Mouse (Mus musculus) brain, embryonic 14.5 days (tissue): ENCODE results near the gene Dll1.

Source experiments
- CTCF ChIP-seq: fragments of 200-500 bp; IDR thresholded peaks from 2 replicates; pipeline ENCODE4 v1.5.1; 2012; ENCODE audit warnings: inconsistent platforms, mild to moderate bottlenecking, moderate library complexity, borderline replicate concordance; ENCODE audit not compliant: insufficient read depth, insufficient read length; ENCODE audit errors: extremely low read depth
- POLR2A ChIP-seq: fragments of 200-500 bp; IDR thresholded peaks from 2 replicates; pipeline ENCODE4 v1.6.1; 2012; ENCODE audit warnings: mild to moderate bottlenecking, inconsistent platforms, borderline replicate concordance; ENCODE audit not compliant: poor library complexity, insufficient read depth, insufficient read length, severe bottlenecking; ENCODE audit errors: extremely low read depth

GRCm38 (mm10) chr17:15352869-15353610 is 23.6 kb downstream of the Dll1 start:
- TF ChIP-seq CTCF (no peak), POLR2A (no peak)
